Mouse (Mus musculus) heart, embryonic 12.5 days (tissue): ENCODE data around the gene Brwd1. TPM values are rescaled to one million over a fixed set of nuclear protein-coding genes. Genes with fewer than 3 reads are reported as not detected.

ENCODE experiments used
- ATAC-seq: fragments of 200-750 bp; cut with Nextera tagmentation; 2 replicates; pipeline ENCODE4 v1.8.0; 2017; ENCODE audit warnings: moderate TSS enrichment, moderate library complexity; ENCODE audit not compliant: insufficient number of reproducible peaks, low FRiP score
- H3K27ac ChIP-seq: fragments of 300-500 bp; sonication (generic); 2 replicates; pipeline ENCODE4 v1.5.1; 2016; ENCODE audit warnings: mild to moderate bottlenecking, moderate library complexity; ENCODE audit not compliant: poor library complexity, severe bottlenecking
- H3K27me3 ChIP-seq: fragments of 300-500 bp; sonication (generic); replicated peaks from 2 replicates; pipeline ENCODE4 v1.6.1; 2016; ENCODE audit warnings: mild to moderate bottlenecking, moderate library complexity
- H3K36me3 ChIP-seq: fragments of 300-500 bp; sonication (generic); 2 replicates; pipeline ENCODE4 v1.6.1; 2016; ENCODE audit warnings: mild to moderate bottlenecking, moderate library complexity
- H3K4me1 ChIP-seq: fragments of 300-500 bp; sonication (generic); replicated peaks from 2 replicates; pipeline ENCODE4 v1.6.1; 2016; ENCODE audit warnings: mild to moderate bottlenecking
- H3K4me2 ChIP-seq: fragments of 300-500 bp; sonication (generic); 2 replicates; pipeline ENCODE4 v1.6.1; 2016; ENCODE audit warnings: mild to moderate bottlenecking, moderate library complexity
- H3K4me3 ChIP-seq: fragments of 300-500 bp; sonication (generic); 2 replicates; pipeline ENCODE4 v1.5.1; 2016; ENCODE audit warnings: mild to moderate bottlenecking
- H3K9ac ChIP-seq: fragments of 300-500 bp; sonication (generic); 2 replicates; pipeline ENCODE4 v1.6.1; 2016; ENCODE audit warnings: mild to moderate bottlenecking, moderate library complexity
- H3K9me3 ChIP-seq: fragments of 300-500 bp; sonication (generic); replicated peaks from 2 replicates; pipeline ENCODE4 v1.6.1; 2016; ENCODE audit warnings: mild to moderate bottlenecking, moderate library complexity
- WGBS: fragments of 180-500 bp; shearing (Covaris S2); methylation state at CpG from one replicate; pipeline ENCODE4 v1.1.7; 2016; 5-methylcytosine and 5-hydroxymethylcytosine counted together
- polyA plus RNA-seq: library from polyadenylated mRNA; unstranded; fragments of >200 nt; fragmentation: Nextera tagmentation; extraction: Ambion mirVana; gene quantifications from 2 replicates; pipeline ENCODE4 v1.2.1, GENCODE M21; 2016

The Brwd1 gene
- polyA plus RNA-seq = 93.7 and 94.1 TPM in 2 replicates

DNA sequence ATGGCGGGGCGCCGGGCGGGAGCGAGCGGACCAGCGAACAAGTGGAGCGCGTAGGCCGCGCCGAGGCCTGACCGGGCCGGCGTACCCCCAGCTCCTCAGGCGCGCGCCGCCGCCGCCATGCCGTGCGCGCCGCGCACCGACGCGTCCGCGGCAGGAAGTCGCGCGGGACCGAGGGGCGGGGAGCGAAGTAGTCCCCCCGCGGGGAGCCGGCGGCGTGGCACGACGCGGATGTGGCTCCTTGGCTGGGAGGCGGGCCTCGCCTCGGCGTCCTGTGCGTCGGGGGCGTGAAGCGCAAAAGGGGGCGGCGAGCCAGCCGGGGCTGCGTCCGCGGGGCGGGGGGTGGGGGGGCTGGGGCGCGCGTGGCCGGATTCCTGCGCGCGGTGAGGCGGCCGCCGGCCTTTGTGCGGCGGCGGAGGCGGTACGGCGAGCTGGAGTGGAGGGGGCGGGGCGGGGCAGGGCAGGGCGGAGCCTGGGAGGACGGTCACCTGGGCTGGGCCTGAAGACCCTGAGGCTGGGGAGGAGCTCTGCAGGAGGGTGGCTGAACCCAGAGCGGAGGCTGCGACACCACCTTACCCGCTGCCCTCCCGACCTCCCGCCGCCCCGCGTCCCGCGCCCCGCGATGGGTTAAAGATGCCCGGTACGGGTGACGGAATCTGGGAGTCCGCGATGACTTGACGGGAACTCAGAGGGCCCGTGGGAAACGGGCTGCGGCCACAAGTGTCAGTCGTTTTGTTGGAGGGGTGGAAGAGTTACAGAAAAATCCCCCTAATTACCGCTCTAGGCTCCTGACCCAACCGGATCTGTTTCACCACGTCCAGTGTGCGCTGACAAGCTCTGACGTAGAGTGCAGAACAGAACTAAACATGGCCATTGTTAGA is at the start of gene Brwd1:
TSS of gene Brwd1 (minus strand) at position 226 of the 878 bp plus-strand sequence.
- H3K9ac ChIP-seq = peak within 1 kb of the TSS; percentile 98
- H3K27ac ChIP-seq = peak within 1 kb of the TSS; percentile 98
- WGBS = under 1% methylated on average over 91 of the region's 107 CpGs
- peak; percentile 89 for ATAC-seq
- H3K27me3 ChIP-seq = no peaks in the 10 kb centered on the region
- H3K4me1 ChIP-seq = peaks cover 35% of the 10 kb centered on the region
- H3K36me3 ChIP-seq = peaks cover 31% of the 10 kb centered on the region
- H3K4me2 ChIP-seq = peak within 1 kb of the TSS; percentile 76
- peak within 1 kb of the TSS; percentile 95 for H3K4me3 ChIP-seq
- no peaks in the 10 kb centered on the region for H3K9me3 ChIP-seq

GRCm38 (mm10) chr16:96128466-96128865 is 46.1 kb upstream of the Brwd1 start:
- Histone ChIP-seq H3K36me3 (peaks cover 33% of the 10 kb centered on the region), H3K27ac (peak overlapping the region; percentile 93), H3K9me3 (no peaks in the 10 kb centered on the region), H3K4me2 (peak overlapping the region; percentile 84), H3K27me3 (no peaks in the 10 kb centered on the region), H3K4me3 (peak overlapping the region; percentile 96), H3K9ac (peak overlapping the region; percentile 73), H3K4me1 (peaks cover 25% of the 10 kb centered on the region)
- ATAC-seq = no peak
- 3% methylated on average over 9 of the region's 9 CpGs for WGBS

- ATAC-seq = peak; percentile 95
- peak within 1 kb of the TSS; percentile 99 for H3K9ac ChIP-seq
- peak within 1 kb of the TSS; percentile 98 for H3K27ac ChIP-seq
- WGBS = under 1% methylated on average over 71 of the region's 72 CpGs
- peaks cover 25% of the 10 kb centered on the region for H3K4me1 ChIP-seq
- H3K36me3 ChIP-seq = peaks cover 39% of the 10 kb centered on the region
- H3K4me3 ChIP-seq = peak within 1 kb of the TSS; percentile 96
- no peaks in the 10 kb centered on the region for H3K9me3 ChIP-seq
- no peaks in the 10 kb centered on the region for H3K27me3 ChIP-seq
- H3K4me2 ChIP-seq = peak within 1 kb of the TSS; percentile 84
Observed at GRCm38 (mm10) chr16:96127657-96128344, 45.5 kb upstream of the Brwd1 start, which contains the start of gene Hmgn1. Hmgn1 (minus strand) TSS chr16:96127729.

DNA sequence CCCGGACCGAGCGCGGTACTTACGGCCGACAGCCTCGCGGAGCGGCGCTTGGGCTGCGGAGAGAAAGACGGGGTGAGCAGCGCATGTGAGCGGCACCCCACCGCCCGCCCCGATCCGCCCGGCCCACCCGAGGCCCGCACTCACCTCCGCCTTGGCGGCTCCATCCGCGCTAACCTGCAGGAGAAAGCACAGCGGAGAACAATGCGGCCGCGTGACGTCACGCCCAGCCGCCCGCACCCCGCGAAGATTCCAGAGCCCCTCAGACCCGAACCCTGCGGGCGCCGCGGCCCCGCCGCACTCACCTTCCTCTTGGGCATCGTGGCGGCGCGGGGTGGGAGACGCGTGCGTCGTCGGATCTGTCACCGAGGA is 44.9 kb upstream of the Brwd1 start:
- Histone ChIP-seq H3K27ac (peak overlapping the region; percentile 98), H3K27me3 (no peaks in the 10 kb centered on the region), H3K4me2 (peak overlapping the region; percentile 84), H3K4me1 (peaks cover 25% of the 10 kb centered on the region), H3K36me3 (peaks cover 44% of the 10 kb centered on the region), H3K9me3 (no peaks in the 10 kb centered on the region), H3K4me3 (peak overlapping the region; percentile 96), H3K9ac (peak overlapping the region; percentile 99)
- ATAC-seq = peak; percentile 71
- WGBS = under 1% methylated on average over 51 of the region's 52 CpGs

DNA sequence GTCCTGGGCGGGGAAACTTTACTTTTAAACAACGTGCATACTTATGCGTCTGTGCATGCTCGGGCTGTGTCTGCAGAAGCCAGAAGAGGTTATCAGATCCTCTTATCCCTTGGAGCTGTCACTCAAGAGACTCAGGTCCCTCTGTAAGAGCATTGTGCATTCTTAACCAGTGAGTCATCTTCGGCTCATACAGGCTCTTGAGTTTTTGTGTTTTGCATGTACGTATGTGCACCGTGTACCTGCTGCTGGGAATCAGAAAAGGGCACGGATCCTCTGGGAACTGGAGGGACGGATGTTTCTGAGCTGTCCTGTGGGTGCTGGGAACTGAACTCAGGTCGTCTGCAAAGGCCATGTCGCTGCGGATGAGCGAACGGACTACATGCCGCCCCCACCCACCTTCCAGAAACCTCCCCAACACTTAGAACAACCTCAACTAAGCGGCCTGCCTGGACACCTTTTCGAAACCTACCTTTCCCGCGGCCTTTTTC is 44.4 kb upstream of the Brwd1 start:
- Histone ChIP-seq H3K9ac (peak overlapping the region; percentile 99), H3K27ac (peak overlapping the region; percentile 98), H3K4me1 (peaks cover 25% of the 10 kb centered on the region), H3K36me3 (peaks cover 48% of the 10 kb centered on the region), H3K4me2 (peak overlapping the region; percentile 84), H3K9me3 (no peaks in the 10 kb centered on the region), H3K4me3 (peak overlapping the region; percentile 96), H3K27me3 (no peaks in the 10 kb centered on the region)
- ATAC-seq = no peak
- 2% methylated on average over 19 of the region's 19 CpGs for WGBS

DNA sequence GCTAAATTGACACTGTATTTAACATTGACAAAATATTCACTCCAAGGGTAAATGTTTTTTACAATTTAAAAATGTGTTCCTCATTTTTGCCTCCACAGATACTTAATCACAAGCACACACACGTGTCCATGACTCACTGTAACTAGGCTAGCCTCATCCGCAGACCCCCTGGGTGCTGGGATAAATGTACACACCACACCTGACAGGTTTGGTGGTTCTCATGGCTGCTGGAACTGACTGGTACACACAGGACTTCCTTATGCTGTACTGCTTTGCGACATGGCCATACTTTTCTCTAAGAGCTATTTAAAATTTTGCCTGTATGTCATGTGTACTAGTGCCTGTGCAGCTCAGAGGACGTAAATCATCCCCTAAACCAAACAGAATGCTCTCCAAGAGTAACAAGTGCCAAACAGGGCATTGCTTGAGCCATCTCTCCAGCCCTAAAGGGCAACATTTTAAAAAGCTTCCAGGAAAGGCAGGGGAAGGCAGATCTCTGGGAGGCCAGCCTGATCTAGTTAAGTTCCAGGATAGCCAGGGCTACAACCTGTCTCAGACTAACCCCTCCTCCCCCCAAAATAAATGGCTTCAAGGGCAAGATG is 37.8 kb upstream of the Brwd1 start:
- H3K4me1 ChIP-seq = peaks cover 5% of the 10 kb centered on the region; the same call in 1 of the 2 replicates
- no peak overlapping the region for H3K9ac ChIP-seq
- ATAC-seq = no peak
- no peaks in the 10 kb centered on the region for H3K9me3 ChIP-seq
- no peaks in the 10 kb centered on the region for H3K27me3 ChIP-seq
- 74% methylated on average over 4 of the region's 4 CpGs for WGBS
- H3K4me3 ChIP-seq = no peak overlapping the region
- H3K27ac ChIP-seq = no peak overlapping the region
- H3K4me2 ChIP-seq = no peak overlapping the region
- H3K36me3 ChIP-seq = peaks cover 48% of the 10 kb centered on the region

DNA sequence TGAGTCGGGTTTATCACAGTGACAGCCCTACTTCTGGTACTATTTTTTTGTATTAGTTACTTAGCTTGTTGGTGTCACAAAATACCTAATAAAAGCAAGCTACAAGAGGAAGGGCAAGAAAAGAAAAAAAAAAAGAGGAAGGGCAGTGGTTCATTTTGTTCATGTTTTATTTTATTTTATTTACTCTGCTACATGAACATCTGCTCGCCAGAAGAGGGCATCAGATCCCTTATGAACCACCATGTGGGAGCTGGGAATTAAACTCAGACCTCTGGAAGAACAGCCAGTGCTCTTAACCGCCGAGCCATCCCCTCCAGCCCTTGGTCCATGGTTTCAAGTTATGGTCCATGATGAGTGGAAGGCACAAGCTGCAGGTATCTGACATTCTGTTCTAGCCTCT is 32.4 kb upstream of the Brwd1 start:
- Histone ChIP-seq H3K36me3 (no peaks in the 10 kb centered on the region; the same call in 1 of the 2 replicates), H3K27ac (no peak overlapping the region), H3K9me3 (no peaks in the 10 kb centered on the region), H3K4me3 (no peak overlapping the region), H3K4me2 (no peak overlapping the region), H3K27me3 (no peaks in the 10 kb centered on the region), H3K4me1 (0 out of 2 replicates have a peak, but pooled peaks cover 9% of the 10 kb centered on the region), H3K9ac (no peak overlapping the region)
- WGBS = 60% methylated on average over 4 of the region's 4 CpGs
- no peak for ATAC-seq

GRCm38 (mm10) chr16:96112769-96113168 is 30.4 kb upstream of the Brwd1 start:
- no peak overlapping the region for H3K27ac ChIP-seq
- 47% methylated on average over 2 of the region's 2 CpGs for WGBS

DNA sequence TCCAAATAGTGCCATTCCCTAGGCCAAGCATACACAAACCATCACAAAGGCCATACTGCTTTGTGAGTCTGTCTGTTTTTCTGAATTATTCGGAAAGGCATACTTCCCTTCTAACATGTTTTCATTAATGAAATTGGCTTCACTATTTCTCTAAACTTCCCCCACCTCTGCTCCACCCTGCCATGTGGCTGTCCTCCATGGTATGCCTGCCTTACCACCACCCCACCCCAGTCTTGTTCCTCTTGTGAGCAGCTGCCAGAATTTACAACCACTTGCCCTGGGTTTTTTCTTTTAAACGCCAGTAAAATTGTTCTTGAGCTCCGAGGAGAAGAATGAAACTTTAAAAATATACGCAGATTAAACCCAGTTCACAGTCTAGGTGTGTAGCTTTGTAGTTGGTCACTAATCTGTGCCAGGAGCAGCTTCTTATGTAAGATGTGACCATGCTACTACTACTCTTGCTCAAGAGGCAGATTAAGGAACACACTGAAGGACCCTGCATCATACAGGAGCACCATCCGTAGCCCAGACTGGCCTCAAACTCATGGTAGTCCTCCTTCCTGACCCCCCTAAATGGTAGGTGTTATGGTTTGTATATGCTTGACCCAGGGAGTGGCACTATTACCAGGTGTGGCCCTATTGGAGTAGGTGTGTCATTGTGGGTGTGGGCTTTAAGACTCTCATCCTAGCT is 28.5 kb upstream of the Brwd1 start:
- Histone ChIP-seq H3K4me1 (0 out of 2 replicates have a peak, but pooled peaks cover 9% of the 10 kb centered on the region), H3K9me3 (no peaks in the 10 kb centered on the region), H3K27ac (no peak overlapping the region), H3K36me3 (no peaks in the 10 kb centered on the region), H3K27me3 (no peaks in the 10 kb centered on the region), H3K4me2 (no peak overlapping the region), H3K4me3 (no peak overlapping the region), H3K9ac (no peak overlapping the region)
- no peak for ATAC-seq
- 85% methylated on average over 5 of the region's 5 CpGs for WGBS

More at GRCm38 (mm10) chr16:96112769-96113168, 30.4 kb upstream of the Brwd1 start:
- Histone ChIP-seq H3K4me1 (0 out of 2 replicates have a peak, but pooled peaks cover 9% of the 10 kb centered on the region), H3K27me3 (no peaks in the 10 kb centered on the region), H3K9me3 (no peaks in the 10 kb centered on the region), H3K9ac (no peak overlapping the region), H3K36me3 (no peaks in the 10 kb centered on the region), H3K4me3 (no peak overlapping the region), H3K4me2 (no peak overlapping the region)
- ATAC-seq = no peak

DNA sequence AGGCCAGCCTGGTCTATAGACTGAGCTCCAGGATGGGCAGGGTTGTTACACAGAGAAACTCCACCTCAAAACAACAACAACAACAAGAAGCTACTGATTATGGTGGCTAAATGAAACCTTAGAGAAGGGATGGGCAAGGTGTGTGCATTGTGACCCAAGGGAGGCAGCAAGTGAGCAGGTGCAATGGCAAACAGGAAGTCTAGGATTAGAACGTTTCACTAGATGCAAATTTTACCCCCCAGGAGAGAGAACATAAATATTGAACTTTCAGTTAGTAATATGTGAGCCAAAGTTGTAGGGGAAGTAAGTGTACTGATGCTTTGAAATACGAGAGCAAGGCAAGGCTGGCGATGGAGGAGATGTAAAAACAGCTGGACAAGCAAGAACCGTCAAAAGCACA is 27.3 kb upstream of the Brwd1 start:
- 0 out of 2 replicates have a peak, but pooled peaks cover 9% of the 10 kb centered on the region for H3K4me1 ChIP-seq
- no peak overlapping the region for H3K9ac ChIP-seq
- no peak overlapping the region for H3K27ac ChIP-seq
- no peak overlapping the region for H3K4me2 ChIP-seq
- ATAC-seq = no peak
- WGBS = 58% methylated on average over 4 of the region's 4 CpGs
- H3K9me3 ChIP-seq = no peaks in the 10 kb centered on the region
- H3K36me3 ChIP-seq = no peaks in the 10 kb centered on the region
- H3K4me3 ChIP-seq = no peak overlapping the region
- H3K27me3 ChIP-seq = no peaks in the 10 kb centered on the region
